Mouse (Mus musculus) E14TG2a.4 (cell line): ENCODE data around the gene Pde4d.

Experiments used
- CTCF ChIP-seq: conservative IDR thresholded peaks from 2 replicates; pipeline ENCODE4 v1.5.1; 2014; ENCODE audit warnings: low read length
- POU5F1 ChIP-seq: IDR thresholded peaks from 2 replicates; pipeline ENCODE4 v1.6.1; 2014; ENCODE audit warnings: low read length, borderline replicate concordance

DNA sequence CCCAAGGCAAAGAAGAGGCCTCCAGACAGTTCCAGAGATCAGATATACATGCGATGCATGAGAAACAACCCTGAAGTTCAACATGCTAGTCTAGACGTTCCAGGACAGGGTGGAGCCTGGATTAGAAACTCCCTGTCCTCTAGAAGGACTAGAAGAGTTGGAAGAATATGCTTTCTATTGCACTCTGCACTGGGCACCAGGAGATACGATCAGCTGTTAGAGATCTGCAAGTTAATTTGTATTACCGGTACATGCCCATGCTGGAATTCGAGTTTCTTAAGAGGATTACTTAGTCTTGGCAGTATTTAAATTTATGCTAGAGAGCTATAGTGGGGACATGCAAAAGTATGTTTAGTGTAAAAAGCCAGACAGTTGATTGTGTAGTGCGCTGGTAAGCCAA lies 1377.6 kb downstream of the Pde4d start:
- TF ChIP-seq CTCF: no peak
- no peak for TF ChIP-seq POU5F1
